Mouse (Mus musculus) liver, embryonic 11.5 days (tissue): ENCODE data around the gene Cdc45. TPM values are rescaled to one million over a fixed set of nuclear protein-coding genes. Genes with fewer than 3 reads are reported as not detected.

Experiments used
- ATAC-seq: fragments of 200-750 bp; cut with Nextera tagmentation; replicated peaks from 2 replicates; pipeline ENCODE4 v1.8.0; 2017; ENCODE audit warnings: moderate number of reproducible peaks, mild to moderate bottlenecking, moderate TSS enrichment, moderate library complexity; ENCODE audit not compliant: low FRiP score
- DNase-seq: peaks from one replicate; pipeline ENCODE4 v3.0.0-alpha.2; 2017; ENCODE audit warnings: low spot score
- H3K27ac ChIP-seq: fragments of 300-500 bp; sonication (generic); 2 replicates; pipeline ENCODE4 v1.5.1; 2014; ENCODE audit warnings: mild to moderate bottlenecking, low read depth, low read length, control low read depth
- H3K27me3 ChIP-seq: fragments of 300-500 bp; sonication (generic); replicated peaks from 2 replicates; pipeline ENCODE4 v1.6.1; 2014; ENCODE audit warnings: low read length, mixed read lengths; ENCODE audit not compliant: control insufficient read depth, insufficient read depth
- H3K36me3 ChIP-seq: fragments of 300-500 bp; sonication (generic); 2 replicates; pipeline ENCODE4 v1.6.1; 2014; ENCODE audit warnings: mild to moderate bottlenecking, low read length, moderate library complexity, mixed read lengths; ENCODE audit not compliant: control insufficient read depth, insufficient read depth
- H3K4me1 ChIP-seq: fragments of 300-500 bp; sonication (generic); replicated peaks from 2 replicates; pipeline ENCODE4 v1.6.1; 2014; ENCODE audit warnings: low read length, mixed read lengths; ENCODE audit not compliant: control insufficient read depth, insufficient read depth
- H3K4me2 ChIP-seq: fragments of 300-500 bp; sonication (generic); 2 replicates; pipeline ENCODE4 v1.6.1; 2014; ENCODE audit warnings: mild to moderate bottlenecking, control low read depth, moderate library complexity
- H3K4me3 ChIP-seq: fragments of 300-500 bp; sonication (generic); 2 replicates; pipeline ENCODE4 v1.5.1; 2014; ENCODE audit warnings: low read depth, low read length, control low read depth
- H3K9ac ChIP-seq: fragments of 300-500 bp; sonication (generic); 2 replicates; pipeline ENCODE4 v1.6.1; 2014; ENCODE audit warnings: low read depth, low read length, control low read depth
- H3K9me3 ChIP-seq: fragments of 300-500 bp; sonication (generic); 2 replicates; pipeline ENCODE4 v1.6.1; 2016; ENCODE audit warnings: low read length, inconsistent platforms, mixed read lengths; ENCODE audit not compliant: control insufficient read depth
- WGBS: fragments of 180-500 bp; shearing (Covaris S2); extraction: QIAGEN DNeasy Blood & Tissue Kit; methylation state at CpG from one replicate; pipeline ENCODE4 v1.1.7; 2014; 5-methylcytosine and 5-hydroxymethylcytosine counted together
- polyA plus RNA-seq: library from polyadenylated mRNA; unstranded; fragments of >200 nt; fragmentation: Nextera tagmentation; extraction: Ambion mirVana; gene quantifications from 2 replicates; pipeline ENCODE4 v1.2.1, GENCODE M21; 2014

Cdc45 gene
- polyA plus RNA-seq, 1 experiment from 2014 or later, result 66.7 TPM

DNA sequence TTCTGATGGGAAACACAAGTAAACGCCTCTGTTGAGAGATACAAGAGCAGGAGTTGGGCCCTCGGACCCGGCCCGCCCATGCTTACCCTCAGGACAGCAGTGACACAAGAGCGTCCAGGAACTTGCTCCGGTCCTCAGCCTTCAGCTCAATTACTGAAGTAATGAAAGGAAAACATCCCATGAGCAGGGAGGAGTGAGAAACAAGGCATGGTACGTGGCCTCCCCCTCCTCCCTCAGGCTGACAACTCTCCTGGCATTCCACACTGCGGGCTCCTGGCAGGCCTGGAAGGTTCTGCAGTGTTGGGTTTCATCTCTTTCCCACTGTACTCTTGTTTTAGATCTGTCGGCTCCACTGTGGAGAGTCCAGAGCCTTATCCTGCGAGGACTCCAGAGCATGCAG lies 30.0 kb downstream of the Cdc45 start:
- DNase-seq (no peak), ATAC-seq (no peak)
- 94% methylated on average over 10 of the region's 10 CpGs for WGBS
- Histone ChIP-seq H3K4me2 (no peak overlapping the region), H3K9ac (no peak overlapping the region), H3K27ac (no peak overlapping the region), H3K36me3 (peaks cover 20% of the 10 kb centered on the region), H3K9me3 (no peaks in the 10 kb centered on the region), H3K4me3 (no peak overlapping the region), H3K27me3 (peaks cover 26% of the 10 kb centered on the region), H3K4me1 (peaks cover 14% of the 10 kb centered on the region)

GRCm38 (mm10) chr16:18778461-18778860 lies 33.3 kb downstream of the Cdc45 start:
- peak overlapping the region; percentile 49 for H3K4me3 ChIP-seq
- no peaks in the 10 kb centered on the region for H3K9me3 ChIP-seq
- DNase-seq, result no peak
- 0 out of 2 replicates have a peak overlapping the region, but pooled peaks have one; percentile 0 for H3K9ac ChIP-seq
- H3K4me2 ChIP-seq, result peak overlapping the region; percentile 12; the same call in 1 of the 2 replicates
- H3K4me1 ChIP-seq, result no peaks in the 10 kb centered on the region; the same call in 1 of the 2 replicates
- H3K36me3 ChIP-seq, result peaks cover 12% of the 10 kb centered on the region
- WGBS, result 44% methylated on average over 2 of the region's 2 CpGs
- peaks cover 53% of the 10 kb centered on the region for H3K27me3 ChIP-seq
- no peak for ATAC-seq
- H3K27ac ChIP-seq, result no peak overlapping the region

GRCm38 (mm10) chr16:18777101-18778080 lies 34.4 kb downstream of the Cdc45 start:
- peaks cover 8% of the 10 kb centered on the region for H3K36me3 ChIP-seq
- no peaks in the 10 kb centered on the region; the same call in 1 of the 2 replicates for H3K4me1 ChIP-seq
- H3K4me2 ChIP-seq, result peak overlapping the region; percentile 57
- H3K9ac ChIP-seq, result peak overlapping the region; percentile 46; the same call in 1 of the 2 replicates
- no peaks in the 10 kb centered on the region for H3K9me3 ChIP-seq
- H3K27me3 ChIP-seq, result peaks cover 53% of the 10 kb centered on the region
- no peak for DNase-seq
- 0 out of 2 replicates have a peak, but pooled peaks have one; percentile 4 for ATAC-seq
- no peak overlapping the region for H3K27ac ChIP-seq
- peak overlapping the region; percentile 49 for H3K4me3 ChIP-seq
- 3% methylated on average over 80 of the region's 80 CpGs for WGBS

GRCm38 (mm10) chr16:18776556-18777100 lies 35.2 kb downstream of the Cdc45 start, which contains the start of gene Cldn5:
Cldn5 (plus strand) TSS chr16:18776847.
- Histone ChIP-seq H3K9me3 (no peaks in the 10 kb centered on the region), H3K27ac (no peak within 1 kb of the TSS), H3K4me2 (peak within 1 kb of the TSS; percentile 57), H3K4me3 (peak within 1 kb of the TSS; percentile 49), H3K9ac (peak within 1 kb of the TSS; percentile 46; the same call in 1 of the 2 replicates), H3K36me3 (peaks cover 3% of the 10 kb centered on the region; the same call in 1 of the 2 replicates), H3K4me1 (no peaks in the 10 kb centered on the region; the same call in 1 of the 2 replicates), H3K27me3 (peaks cover 53% of the 10 kb centered on the region)
- WGBS, result 8% methylated on average over 19 of the region's 19 CpGs
- no peak for DNase-seq
- peak; percentile 65 for ATAC-seq

DNA sequence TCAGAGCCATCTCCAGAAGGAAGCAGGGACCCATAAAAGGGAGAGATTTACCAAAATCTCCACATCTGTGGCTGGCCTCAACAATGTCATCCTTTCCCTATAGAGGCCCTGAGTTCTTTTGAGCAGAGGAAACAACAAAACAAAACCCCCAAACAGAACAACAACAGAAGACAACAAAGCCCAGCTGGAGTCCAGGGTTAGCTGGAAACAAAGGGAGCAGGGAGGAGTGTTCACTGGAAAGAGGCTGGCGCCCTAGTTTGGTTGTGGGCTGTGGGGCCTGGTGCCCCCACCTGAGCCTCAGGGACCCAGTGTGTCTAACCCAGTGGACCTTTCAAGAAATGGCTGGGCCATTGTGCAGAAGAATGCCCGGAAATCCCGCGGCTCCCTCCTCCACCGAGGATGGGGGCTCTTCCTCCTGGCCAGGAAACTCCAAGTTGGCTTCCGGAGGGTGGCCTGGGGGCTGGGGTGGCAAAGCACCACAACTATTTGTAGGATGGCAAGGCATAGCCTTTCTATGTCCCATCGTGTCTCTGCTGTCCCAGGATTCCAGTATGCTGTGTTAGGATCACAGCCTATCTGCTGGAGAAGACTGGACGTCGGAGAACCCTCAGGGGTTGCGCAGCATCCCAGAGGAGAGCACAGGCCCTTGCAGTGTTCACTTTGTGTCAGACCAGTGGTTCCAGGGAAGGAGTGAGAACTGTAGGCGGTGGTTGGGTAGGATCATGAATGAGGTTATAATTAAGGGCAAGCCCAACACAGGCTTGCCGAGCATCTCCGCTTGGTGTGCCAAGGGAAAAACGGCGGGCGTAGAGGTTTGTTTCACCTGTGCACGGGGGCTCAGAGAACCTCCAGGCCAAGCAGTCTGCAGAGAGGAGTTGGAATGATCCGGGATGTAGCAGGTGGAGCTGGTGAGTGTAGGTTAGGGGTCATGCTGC lies 35.9 kb downstream of the Cdc45 start:
- Histone ChIP-seq H3K27ac (no peak overlapping the region), H3K9ac (no peak overlapping the region), H3K4me3 (peak overlapping the region; percentile 49), H3K36me3 (no peaks in the 10 kb centered on the region), H3K9me3 (no peaks in the 10 kb centered on the region), H3K27me3 (peaks cover 53% of the 10 kb centered on the region), H3K4me2 (peak overlapping the region; percentile 57), H3K4me1 (no peaks in the 10 kb centered on the region; the same call in 1 of the 2 replicates)
- 30% methylated on average over 18 of the region's 18 CpGs for WGBS
- no peak for DNase-seq
- ATAC-seq, result no peak

DNA sequence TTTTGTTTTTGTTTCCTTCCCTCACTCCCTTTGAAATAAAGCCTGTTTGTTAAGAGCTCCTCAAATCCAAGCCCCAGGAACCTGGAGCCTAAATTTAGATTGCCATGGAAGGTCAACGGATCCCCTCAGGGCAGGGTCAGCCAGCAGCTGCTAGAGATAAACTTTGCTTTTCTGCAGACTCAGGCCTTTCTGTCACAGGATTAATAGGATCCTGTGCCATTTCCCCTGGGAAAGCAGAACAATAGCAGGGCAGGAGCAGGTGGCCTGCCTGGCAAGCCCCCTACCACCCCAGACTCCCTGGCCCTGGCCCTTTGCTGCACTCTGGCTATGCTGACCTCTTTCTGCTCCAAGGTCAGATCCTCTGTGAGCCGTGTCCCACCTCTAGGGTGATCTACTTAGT lies 37.9 kb downstream of the Cdc45 start:
- no peaks in the 10 kb centered on the region for H3K36me3 ChIP-seq
- H3K4me1 ChIP-seq, result no peaks in the 10 kb centered on the region; the same call in 1 of the 2 replicates
- H3K27me3 ChIP-seq, result peaks cover 48% of the 10 kb centered on the region
- no peak overlapping the region for H3K9ac ChIP-seq
- no peak overlapping the region for H3K27ac ChIP-seq
- DNase-seq, result no peak
- no peak for ATAC-seq
- H3K4me3 ChIP-seq, result no peak overlapping the region
- no peaks in the 10 kb centered on the region for H3K9me3 ChIP-seq
- no peak overlapping the region for H3K4me2 ChIP-seq
- 44% methylated on average over 2 of the region's 2 CpGs for WGBS

GRCm38 (mm10) chr16:18769501-18769900 lies 42.3 kb downstream of the Cdc45 start:
- Histone ChIP-seq H3K9ac (no peak overlapping the region), H3K4me1 (no peaks in the 10 kb centered on the region)
- WGBS, result 73% methylated on average over 1 of the region's 1 CpGs

DNA sequence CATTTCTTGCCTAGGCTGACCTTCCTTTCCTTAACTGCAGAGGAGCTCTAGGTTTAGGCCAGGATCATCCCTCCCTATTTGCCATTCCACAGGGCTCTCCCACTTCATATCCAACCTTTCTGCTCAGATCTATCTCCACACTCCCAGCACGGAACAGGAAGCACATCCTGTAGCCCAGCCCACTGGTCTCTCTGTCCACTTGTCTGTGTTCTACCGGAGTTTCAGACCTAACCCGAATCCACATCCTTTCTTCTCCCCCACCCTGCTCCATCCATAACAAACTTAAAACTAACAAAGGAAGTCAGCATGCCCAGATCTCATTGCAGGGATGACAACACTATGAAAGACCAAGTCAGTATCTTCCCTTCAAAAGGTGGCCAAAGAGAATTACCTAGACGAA lies 45.4 kb downstream of the Cdc45 start:
- Histone ChIP-seq H3K4me1 (no peaks in the 10 kb centered on the region), H3K27ac (no peak overlapping the region), H3K4me2 (no peak overlapping the region), H3K9ac (no peak overlapping the region), H3K4me3 (no peak overlapping the region), H3K36me3 (no peaks in the 10 kb centered on the region), H3K9me3 (no peaks in the 10 kb centered on the region), H3K27me3 (no peaks in the 10 kb centered on the region)
- WGBS, result 65% methylated on average over 4 of the region's 4 CpGs
- no peak for DNase-seq
- no peak for ATAC-seq

More at GRCm38 (mm10) chr16:18769501-18769900, 42.3 kb downstream of the Cdc45 start:
- no peak overlapping the region for H3K4me2 ChIP-seq
- peaks cover 4% of the 10 kb centered on the region for H3K27me3 ChIP-seq
- H3K4me3 ChIP-seq, result no peak overlapping the region
- H3K27ac ChIP-seq, result no peak overlapping the region
- ATAC-seq (no peak), DNase-seq (no peak)
- H3K9me3 ChIP-seq, result no peaks in the 10 kb centered on the region
- H3K36me3 ChIP-seq, result no peaks in the 10 kb centered on the region
